Mouse (Mus musculus) hindbrain, embryonic 14.5 days (tissue): ENCODE results near the gene Epha3. TPM values are rescaled to one million over a fixed set of nuclear protein-coding genes. Genes with fewer than 3 reads are reported as not detected.

Experiments used
- ATAC-seq: fragments of 200-750 bp; cut with Nextera tagmentation; 2 replicates; pipeline ENCODE4 v1.8.0; 2017; ENCODE audit warnings: moderate number of reproducible peaks, mild to moderate bottlenecking, moderate TSS enrichment, moderate library complexity; ENCODE audit not compliant: low FRiP score
- DNase-seq: peaks from one replicate; pipeline ENCODE4 v3.0.0-alpha.2; 2015; ENCODE audit warnings: low spot score
- H3K27ac ChIP-seq: fragments of 300-500 bp; sonication (generic); 2 replicates; pipeline ENCODE4 v1.5.1; 2014; ENCODE audit warnings: mild to moderate bottlenecking, moderate library complexity
- H3K27me3 ChIP-seq: fragments of 300-500 bp; sonication (generic); 2 replicates; pipeline ENCODE4 v1.6.1; 2014; ENCODE audit warnings: mild to moderate bottlenecking, low read length, mixed read lengths; ENCODE audit not compliant: control insufficient read depth, insufficient read depth
- H3K36me3 ChIP-seq: fragments of 300-500 bp; sonication (generic); replicated peaks from 2 replicates; pipeline ENCODE4 v1.6.1; 2014; ENCODE audit not compliant: control insufficient read depth, insufficient read depth
- H3K4me1 ChIP-seq: fragments of 300-500 bp; sonication (generic); replicated peaks from 2 replicates; pipeline ENCODE4 v1.6.1; 2014; ENCODE audit warnings: antibody characterized with exemption, low read length, mixed read lengths; ENCODE audit not compliant: control insufficient read depth, insufficient read depth
- H3K4me2 ChIP-seq: fragments of 300-500 bp; sonication (generic); replicated peaks from 2 replicates; pipeline ENCODE4 v1.6.1; 2014; ENCODE audit warnings: mild to moderate bottlenecking, moderate library complexity
- H3K4me3 ChIP-seq: fragments of 300-500 bp; sonication (generic); replicated peaks from 2 replicates; pipeline ENCODE4 v1.5.1; 2014; ENCODE audit warnings: mild to moderate bottlenecking, low read length
- H3K9ac ChIP-seq: fragments of 300-500 bp; sonication (generic); 2 replicates; pipeline ENCODE4 v1.6.1; 2014
- H3K9me3 ChIP-seq: fragments of 300-500 bp; sonication (generic); 2 replicates; pipeline ENCODE4 v1.6.1; 2016; ENCODE audit warnings: low read length; ENCODE audit not compliant: control insufficient read depth
- WGBS: fragments of 180-500 bp; shearing (Covaris S2); extraction: QIAGEN DNeasy Blood & Tissue Kit; methylation state at CpG from one replicate; pipeline ENCODE4 v1.1.7; 2014; 5-methylcytosine and 5-hydroxymethylcytosine counted together
- polyA plus RNA-seq: library from polyadenylated mRNA; unstranded; fragments of >200 nt; fragmentation: Nextera tagmentation; extraction: Ambion mirVana; gene quantifications from 2 replicates; pipeline ENCODE4 v1.2.1, GENCODE M21; 2014

The Epha3 gene
- polyA plus RNA-seq, 1 experiment from 2014 or later: 24.7 TPM

DNA sequence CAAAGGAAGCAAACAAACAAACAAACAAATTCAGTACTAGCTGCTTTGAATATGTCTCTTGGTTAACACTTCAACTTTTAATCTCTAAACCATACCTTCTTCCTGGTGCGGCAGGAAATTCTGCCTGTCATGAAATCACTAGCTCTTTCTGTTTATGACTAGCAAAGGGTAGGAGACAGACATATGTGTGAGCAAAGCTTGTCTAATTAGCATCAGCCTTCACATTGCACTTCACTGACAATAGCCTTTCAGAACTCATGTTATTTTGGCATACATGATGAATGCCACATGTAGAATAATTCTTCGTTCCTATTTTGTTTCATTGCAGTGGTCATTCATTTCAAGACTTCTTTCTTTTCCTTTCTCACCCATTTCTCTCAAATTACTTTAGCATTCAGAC lies 357.5 kb downstream of the Epha3 start:
- 62% methylated on average over 2 of the region's 2 CpGs for WGBS
- ATAC-seq: no peak
- DNase-seq: no peak

DNA sequence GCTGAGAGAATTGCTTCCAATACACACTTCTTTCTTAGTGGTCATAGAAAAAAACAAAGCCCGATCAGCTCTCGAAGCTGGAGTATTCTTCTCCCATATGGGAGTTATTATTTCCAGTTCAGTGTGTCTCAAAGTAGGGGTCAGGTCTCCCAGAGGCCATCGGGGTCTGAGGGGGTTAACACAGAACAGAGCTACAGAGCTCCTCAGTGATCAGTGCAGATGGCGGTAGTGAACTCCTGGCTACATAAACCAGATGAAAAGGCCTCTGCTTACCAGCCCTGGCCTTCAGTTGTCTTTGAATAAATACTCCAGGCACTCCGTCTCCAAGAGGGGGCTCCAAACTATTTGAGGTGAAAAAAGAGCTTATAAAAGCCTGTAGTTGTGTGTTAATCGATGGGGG lies 362.5 kb downstream of the Epha3 start:
- no peak overlapping the region for H3K9ac ChIP-seq
- no peaks in the 10 kb centered on the region for H3K9me3 ChIP-seq
- no peaks in the 10 kb centered on the region for H3K27me3 ChIP-seq
- 24% methylated on average over 6 of the region's 6 CpGs for WGBS
- H3K4me3 ChIP-seq: no peak overlapping the region
- no peaks in the 10 kb centered on the region for H3K36me3 ChIP-seq
- no peaks in the 10 kb centered on the region for H3K4me1 ChIP-seq
- H3K27ac ChIP-seq: no peak overlapping the region
- no peak overlapping the region for H3K4me2 ChIP-seq
- no peak for DNase-seq
- no peak for ATAC-seq

More for the DNA sequence above, 357.5 kb downstream of the Epha3 start:
- no peaks in the 10 kb centered on the region for H3K27me3 ChIP-seq
- H3K27ac ChIP-seq: no peak overlapping the region
- H3K9me3 ChIP-seq: no peaks in the 10 kb centered on the region
- H3K4me3 ChIP-seq: no peak overlapping the region
- no peak overlapping the region for H3K9ac ChIP-seq
- H3K36me3 ChIP-seq: no peaks in the 10 kb centered on the region
- H3K4me2 ChIP-seq: no peak overlapping the region
- no peaks in the 10 kb centered on the region for H3K4me1 ChIP-seq

DNA sequence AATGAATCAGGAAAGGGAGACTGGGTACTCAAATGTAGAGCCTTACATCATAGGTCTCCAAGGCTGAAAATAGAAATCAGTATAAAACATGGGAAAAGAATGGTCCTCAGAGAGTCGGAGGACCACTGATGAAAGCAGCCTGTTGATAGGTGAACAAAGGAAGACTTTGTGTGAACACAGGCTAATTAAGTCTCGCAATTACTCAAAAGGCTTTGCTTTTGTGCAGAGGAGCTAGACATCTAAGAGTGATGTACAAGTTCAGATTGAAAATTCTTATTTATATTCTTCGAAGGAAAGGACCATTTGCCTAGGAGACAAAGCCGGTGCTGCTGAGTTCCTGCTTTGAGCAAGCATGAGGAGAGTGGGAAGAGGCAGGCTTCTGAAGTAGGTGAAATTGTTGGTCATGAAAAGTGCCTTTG lies 363.0 kb downstream of the Epha3 start:
- Histone ChIP-seq H3K27ac (no peak overlapping the region), H3K9ac (no peak overlapping the region), H3K4me3 (no peak overlapping the region), H3K36me3 (no peaks in the 10 kb centered on the region), H3K4me2 (no peak overlapping the region), H3K4me1 (no peaks in the 10 kb centered on the region), H3K27me3 (no peaks in the 10 kb centered on the region), H3K9me3 (no peaks in the 10 kb centered on the region)
- ATAC-seq: no peak
- WGBS: 19% methylated on average over 4 of the region's 4 CpGs
- DNase-seq: no peak
